ENCODE assay signal across 8 mouse cellular contexts in genomic region chr12:112593951-112594915, GRCm38 (mm10). TPM values are rescaled to one million over a fixed set of nuclear protein-coding genes. Genes with fewer than 3 reads are reported as not detected.
DNase-seq lines count a peak whose midpoint lies in the region; ATAC-seq and TF ChIP-seq lines count a peak whose summit lies in the region.

No protein-coding gene starts in this region.

- no peak for DNase-seq in liver, adult 2 months (ENCODE audit: extremely low read depth, low read depth, low spot score)
- no peak for DNase-seq in liver
- no peak for DNase-seq in gastrocnemius, postnatal 10 days
- no peak for DNase-seq in cerebellum, adult 9-11 months
- no peak for DNase-seq in right cerebral cortex, postnatal 36 days (ENCODE audit: low spot score in 2 of 2)

- peaks cover 40% of the 10 kb centered on the region; the same call in 1 of the 2 replicates for H3K79me2 ChIP-seq in liver, adult 2 months (ENCODE audit: control insufficient read depth, insufficient read depth, low read length)

- TF ChIP-seq CTCF in liver, adult 2 months (IDR thresholded peaks at IDR 0.05; ENCODE audit: low read depth, low read length): no peak

- H3K27ac ChIP-seq in liver, adult 2 months (replicated peaks; ENCODE audit: insufficient read depth, low read depth, low read length): 0 out of 2 replicates have a peak overlapping the region, but pooled peaks have one; percentile 4
- H3K27ac ChIP-seq in limb, embryonic 13.5 days: peak overlapping the region; percentile 58; the same call in 1 of the 2 replicates
- no peak overlapping the region for H3K27ac ChIP-seq in stomach, embryonic 16.5 days (ENCODE audit: low read length)

- TF ChIP-seq POLR2A in liver, adult 2 months (IDR thresholded peaks at IDR 0.05; ENCODE audit: extremely low read depth, insufficient read depth, low read length): no peak

- no peaks in the 10 kb centered on the region for H3K36me3 ChIP-seq in liver, adult 2 months (ENCODE audit: control insufficient read depth, insufficient read depth, low read length)
- no peaks in the 10 kb centered on the region for H3K36me3 ChIP-seq in limb, embryonic 13.5 days
- H3K36me3 ChIP-seq in stomach, embryonic 16.5 days (ENCODE audit: control insufficient read depth, insufficient read depth, low read length): no peaks in the 10 kb centered on the region

- WGBS in liver, adult 2 months: 68% methylated on average over 16 of the region's 16 CpGs
- whole genome bisulfite sequencing in limb, embryonic 13.5 days: 70% methylated on average over 16 of the region's 16 CpGs
- WGBS in stomach, embryonic 16.5 days: 68% methylated on average over 16 of the region's 16 CpGs

- no peaks in the 10 kb centered on the region for H3K9me3 ChIP-seq in limb, embryonic 13.5 days
- no peaks in the 10 kb centered on the region for H3K9me3 ChIP-seq in stomach, embryonic 16.5 days (replicated peaks; ENCODE audit: control insufficient read depth, low read length)

- no peak overlapping the region for H3K9ac ChIP-seq in liver, adult 2 months (ENCODE audit: low read depth, low read length)
- H3K9ac ChIP-seq in limb, embryonic 13.5 days: peak overlapping the region; percentile 39; the same call in 1 of the 2 replicates
- H3K9ac ChIP-seq in stomach, embryonic 16.5 days (ENCODE audit: low read length): peak overlapping the region; percentile 10; the same call in 1 of the 2 replicates

- H3K27me3 ChIP-seq in liver, adult 2 months (ENCODE audit: control insufficient read depth, insufficient read depth, low read length): no peaks in the 10 kb centered on the region
- H3K27me3 ChIP-seq in limb, embryonic 13.5 days: peaks cover 8% of the 10 kb centered on the region
- H3K27me3 ChIP-seq in stomach, embryonic 16.5 days (ENCODE audit: control insufficient read depth, insufficient read depth, low read length): no peaks in the 10 kb centered on the region

- H3K4me1 ChIP-seq in liver, adult 2 months (ENCODE audit: control insufficient read depth, insufficient read depth, low read length): peaks cover 24% of the 10 kb centered on the region
- H3K4me1 ChIP-seq in limb, embryonic 13.5 days: peaks cover 64% of the 10 kb centered on the region
- peaks cover 37% of the 10 kb centered on the region for H3K4me1 ChIP-seq in stomach, embryonic 16.5 days (ENCODE audit: control insufficient read depth, insufficient read depth, low read length)

- no peak overlapping the region for H3K4me3 ChIP-seq in liver, adult 2 months (ENCODE audit: insufficient read depth, low read depth, low read length)
- no peak overlapping the region for H3K4me3 ChIP-seq in limb, embryonic 13.5 days
- H3K4me3 ChIP-seq in stomach, embryonic 16.5 days (replicated peaks; ENCODE audit: low read length): no peak overlapping the region

- H3K4me2 ChIP-seq in limb, embryonic 13.5 days (replicated peaks): peak overlapping the region; percentile 4; the same call in 1 of the 2 replicates
- no peak overlapping the region for H3K4me2 ChIP-seq in stomach, embryonic 16.5 days (ENCODE audit: low read depth, low read length)

- ATAC-seq in common myeloid progenitor, adult 5-6 weeks (replicated peaks; ENCODE audit: low read depth, poor library complexity, severe bottlenecking): peak; percentile 49
- ATAC-seq in limb, embryonic 13.5 days (ENCODE audit: low FRiP score, low read depth): no peak
- ATAC-seq in stomach, embryonic 16.5 days (ENCODE audit: insufficient read depth, low FRiP score): no peak

RNA-seq across cellular contexts. Expression of gene Inf2, which starts 5.6 kb away (rescaled TPM):
- total RNA-seq in liver, adult 2 months (2014; rRNA removed): 15.5 and 22.9 TPM in 2 replicates
- polyA plus RNA-seq in liver, adult 2 months (2012; rRNA removed): 24.6 and 30.7 TPM in 2 replicates
- total RNA-seq in common myeloid progenitor, adult 5-6 weeks (2017): 4.8 and 7.0 TPM in 2 replicates
- polyA plus RNA-seq in limb, embryonic 13.5 days (2015; fragmentation: Nextera tagmentation; extraction: Ambion mirVana): 4.2 and 5.5 TPM in 2 replicates
- polyA plus RNA-seq in stomach, embryonic 16.5 days (2015; fragmentation: Nextera tagmentation; extraction: Ambion mirVana): 2.9 and 3.9 TPM in 2 replicates
- total RNA-seq in gastrocnemius, postnatal 10 days (2021): 10 to 100 TPM; 16.8 to 22.5 TPM

RNA-seq across cellular contexts. Expression of gene Adssl1, which starts 25.6 kb away (rescaled TPM):
- 20.5 and 21.7 TPM in 2 replicates for total RNA-seq in liver, adult 2 months (2014; rRNA removed)
- polyA plus RNA-seq in liver, adult 2 months (2012; rRNA removed): 26.1 and 26.7 TPM in 2 replicates
- total RNA-seq in common myeloid progenitor, adult 5-6 weeks (2017): 33.6 and 35.4 TPM in 2 replicates
- 12.8 and 14.7 TPM in 2 replicates for polyA plus RNA-seq in limb, embryonic 13.5 days (2015; fragmentation: Nextera tagmentation; extraction: Ambion mirVana)
- 2.7 and 10.3 TPM in 2 replicates for polyA plus RNA-seq in stomach, embryonic 16.5 days (2015; fragmentation: Nextera tagmentation; extraction: Ambion mirVana)
- total RNA-seq in gastrocnemius, postnatal 10 days (2021): 100 to 1,000 TPM; 340 to 358 TPM

RNA-seq across cellular contexts. Expression of gene Siva1, which starts 50.2 kb away (rescaled TPM):
- 11.5 and 15.4 TPM in 2 replicates for total RNA-seq in liver, adult 2 months (2014; rRNA removed)
- polyA plus RNA-seq in liver, adult 2 months (2012; rRNA removed): 12.8 and 14.9 TPM in 2 replicates
- 198 and 209 TPM in 2 replicates for total RNA-seq in common myeloid progenitor, adult 5-6 weeks (2017)
- polyA plus RNA-seq in limb, embryonic 13.5 days (2015; fragmentation: Nextera tagmentation; extraction: Ambion mirVana): 246 and 251 TPM in 2 replicates
- polyA plus RNA-seq in stomach, embryonic 16.5 days (2015; fragmentation: Nextera tagmentation; extraction: Ambion mirVana): 152 and 171 TPM in 2 replicates
- total RNA-seq in gastrocnemius, postnatal 10 days (2021): 10 to 100 TPM; 27.2 to 28.1 TPM
